Mouse (Mus musculus): Measurements from ENCODE around the gene Smdt1.

DNA sequence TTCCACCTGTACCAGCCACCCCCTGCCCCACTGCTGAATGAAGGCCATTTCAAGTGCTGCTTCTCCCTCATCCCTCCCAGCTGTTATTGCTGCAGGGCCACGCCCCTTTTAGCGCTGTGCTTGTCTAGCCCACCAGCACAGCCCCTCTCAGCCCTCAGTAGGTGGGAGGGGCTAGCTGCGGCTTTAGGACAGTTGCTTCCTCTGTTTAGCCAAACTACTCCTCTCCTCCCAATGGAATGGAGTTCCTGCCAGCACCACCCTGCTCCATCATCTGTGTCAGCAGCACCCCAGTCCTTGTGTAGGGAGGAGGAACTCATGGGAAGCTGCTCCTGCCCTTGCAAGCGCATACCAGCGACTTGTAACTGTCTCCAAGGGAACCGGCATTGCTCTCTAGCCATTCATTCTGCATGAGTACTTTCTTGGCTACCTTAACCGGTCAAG is 45.5 kb upstream of the Smdt1 start:
- TF ChIP-seq CTCF (IDR thresholded peaks at IDR 0.05; ENCODE audit: control insufficient read depth, insufficient read depth, insufficient read length) (no peak), MAX (IDR thresholded peaks at IDR 0.05) (no peak), MYOD1 (IDR thresholded peaks at IDR 0.05; ENCODE audit: control insufficient read depth, insufficient read length, low read depth) (no peak), USF1 (IDR thresholded peaks at IDR 0.05; ENCODE audit: low read depth) (no peak), FOSL1 (IDR thresholded peaks at IDR 0.05; ENCODE audit: insufficient read depth, low read length, poor library complexity, severe bottlenecking) (no peak)

Measured in C2C12 (cell line).